Mouse (Mus musculus) layer of hippocampus, postnatal 36 days (tissue): Measurements from ENCODE around the gene Rcor2. TPM values are rescaled to one million over a fixed set of nuclear protein-coding genes. Genes with fewer than 3 reads are reported as not detected.

Experiments used
- DNase-seq, 2 experiments: peaks; one replicate each; pipeline ENCODE4 v3.0.0; 2022
- total RNA-seq, 2 experiments: library from RNA; stranded (reverse); gene quantifications; 2 replicates each; pipeline ENCODE4 v1.2.3; 2021

The Rcor2 gene
- total RNA-seq: 10 to 100 TPM; 17.5 to 18.7 TPM

- peak; percentile 61 to 64 for DNase-seq
Observed at GRCm38 (mm10) chr19:7267091-7267741, at the start of gene Rcor2. Rcor2 (plus strand) TSS chr19:7267325.

- DNase-seq: no peak
Observed at GRCm38 (mm10) chr19:7217926-7218267, 49.2 kb upstream of the Rcor2 start.

GRCm38 (mm10) chr19:7218753-7219152 is 48.4 kb upstream of the Rcor2 start:
- DNase-seq: no peak

DNA sequence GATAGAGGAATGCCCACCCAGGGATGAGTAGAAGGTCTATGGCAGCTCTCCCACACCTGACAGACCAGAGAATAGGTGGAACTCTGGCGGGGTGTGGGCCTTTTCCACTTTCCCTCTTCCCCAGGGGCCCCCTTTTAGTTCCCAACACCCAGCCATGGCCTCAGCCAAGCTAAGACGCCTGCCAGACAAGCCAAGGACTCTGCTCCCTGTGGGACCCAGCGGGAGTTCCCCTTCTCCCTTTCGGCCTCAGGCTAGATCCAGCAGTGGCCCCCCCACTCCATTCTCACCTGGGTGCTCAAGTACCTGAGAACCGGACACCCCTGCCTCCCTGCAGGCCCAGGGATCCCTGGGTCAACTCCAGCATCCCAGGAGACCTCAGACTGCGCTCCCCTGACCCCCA is 44.9 kb upstream of the Rcor2 start:
- no peak for DNase-seq

GRCm38 (mm10) chr19:7223488-7223887 is 43.6 kb upstream of the Rcor2 start:
- no peak for DNase-seq

GRCm38 (mm10) chr19:7224253-7224652 is 42.9 kb upstream of the Rcor2 start:
- no peak for DNase-seq

GRCm38 (mm10) chr19:7225096-7225690 is 41.9 kb upstream of the Rcor2 start:
- DNase-seq: no peak

DNA sequence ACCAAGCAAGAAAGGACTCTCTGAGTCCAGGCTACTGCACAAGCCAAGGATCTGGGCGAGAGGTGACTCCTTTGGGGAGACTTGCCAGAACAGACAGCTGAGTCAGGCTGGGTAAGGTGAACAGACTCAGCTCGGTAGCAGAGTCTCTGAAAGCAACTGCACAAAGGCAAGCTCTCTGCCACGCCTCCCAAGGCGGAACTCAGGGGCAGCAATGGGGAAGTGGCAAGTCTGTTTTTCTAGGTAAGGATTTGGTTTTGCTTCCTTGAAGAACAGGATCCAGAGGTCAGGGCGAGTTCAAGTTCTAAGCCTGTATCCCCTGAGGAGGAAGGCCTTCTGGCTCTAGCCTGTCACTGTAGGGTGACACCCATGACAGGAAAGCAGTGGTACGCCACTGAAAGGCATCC is 40.6 kb upstream of the Rcor2 start:
- DNase-seq: no peak

DNA sequence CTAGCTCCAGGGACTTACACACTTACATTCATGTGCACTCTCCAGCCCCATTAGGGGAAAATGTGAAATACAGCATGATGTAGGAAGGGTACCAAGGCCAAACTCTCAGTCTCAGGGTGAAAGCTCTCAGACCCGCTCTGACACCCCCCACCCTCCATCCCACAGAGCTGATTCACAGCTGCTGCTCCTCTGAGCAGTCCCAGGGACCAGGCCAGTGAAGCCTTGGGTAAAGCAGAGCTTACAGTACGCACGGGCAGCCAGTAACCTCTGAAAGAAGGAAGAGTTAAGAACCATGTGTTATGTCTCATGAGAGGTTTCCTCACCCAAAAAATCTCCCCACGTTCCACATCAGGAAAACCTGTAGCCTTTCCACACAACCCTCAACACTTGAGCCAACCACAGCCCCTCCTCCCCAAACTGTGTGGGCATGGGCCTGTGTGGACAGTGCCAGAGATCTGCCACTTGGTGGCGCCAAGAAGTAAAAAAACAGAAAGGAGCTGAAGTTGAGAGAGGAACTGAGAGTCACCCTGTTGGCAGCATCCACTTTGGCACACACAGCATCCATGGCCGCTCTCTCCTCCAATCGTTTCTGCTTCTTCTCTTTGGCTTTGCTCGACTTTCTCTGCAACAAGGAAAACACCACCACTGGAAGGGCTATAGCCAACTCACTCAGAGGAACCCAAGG is 32.4 kb upstream of the Rcor2 start:
- peak; percentile 83 to 85 for DNase-seq

DNA sequence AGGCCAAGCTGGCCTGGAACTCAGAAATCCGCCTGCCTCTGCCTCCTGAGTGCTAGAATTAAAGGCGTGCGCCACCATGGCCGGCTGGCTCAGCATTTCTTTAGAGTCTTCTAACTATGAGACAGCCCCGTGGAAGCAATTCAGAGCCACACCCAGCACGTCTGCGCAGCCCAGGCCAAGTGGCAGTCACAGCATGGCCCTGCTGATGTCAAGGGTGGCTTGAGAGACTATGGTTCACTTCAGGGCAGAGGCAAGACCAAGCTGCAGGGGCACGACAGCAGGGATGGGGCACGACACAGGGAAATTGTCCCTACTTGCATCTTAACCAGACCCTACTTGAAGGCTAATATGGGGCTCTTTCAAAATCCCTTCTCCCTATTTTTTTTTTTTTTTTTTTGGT is 31.7 kb upstream of the Rcor2 start:
- no peak for DNase-seq

GRCm38 (mm10) chr19:7236011-7236410 is 31.1 kb upstream of the Rcor2 start:
- no peak for DNase-seq

GRCm38 (mm10) chr19:7236742-7237141 is 30.4 kb upstream of the Rcor2 start:
- no peak for DNase-seq

GRCm38 (mm10) chr19:7239574-7239973 is 27.6 kb upstream of the Rcor2 start:
- DNase-seq: no peak

DNA sequence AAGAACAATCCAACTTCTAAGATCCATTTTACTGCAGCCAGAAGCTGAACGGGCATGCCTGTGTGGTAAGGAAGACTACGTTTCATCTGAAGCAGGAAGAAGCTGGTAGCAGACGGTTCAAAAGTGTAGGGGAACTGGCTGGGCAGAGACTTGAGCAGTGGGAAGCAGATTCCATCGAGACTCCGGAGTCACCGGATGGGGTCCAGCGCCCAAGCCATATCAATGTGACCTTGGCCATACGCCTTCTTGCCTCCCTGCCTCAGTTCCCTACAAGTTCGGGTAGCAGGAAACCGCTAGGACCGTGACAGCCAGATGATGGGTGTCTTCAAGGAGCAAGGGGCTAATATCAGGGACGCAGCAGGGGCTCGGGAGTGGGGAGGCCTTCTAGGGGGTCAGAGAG is 26.8 kb upstream of the Rcor2 start:
- no peak for DNase-seq

GRCm38 (mm10) chr19:7240782-7241690 is 26.1 kb upstream of the Rcor2 start, which contains the start of gene Naa40:
Naa40 (minus strand) TSS chr19:7241183.
- peak; percentile 89 to 90 for DNase-seq

DNA sequence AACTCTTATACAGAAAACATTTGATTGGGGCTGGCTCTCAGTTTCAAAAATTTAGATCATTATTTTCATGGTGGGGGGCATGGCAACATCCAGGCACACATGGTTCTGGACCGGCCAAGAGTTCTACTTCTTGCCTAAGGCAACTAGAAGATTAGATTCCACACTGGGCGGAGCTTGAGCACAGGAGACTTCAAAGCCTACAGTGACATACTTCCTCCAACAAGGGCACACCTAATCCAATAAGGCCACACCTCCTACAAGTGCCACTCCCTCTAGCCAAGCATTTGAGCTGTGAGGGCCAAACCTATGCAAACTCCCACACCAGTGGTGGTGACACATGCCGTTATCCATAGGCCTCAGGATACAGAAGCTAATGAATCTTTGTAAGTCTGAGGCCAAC is 21.1 kb upstream of the Rcor2 start:
- no peak for DNase-seq

GRCm38 (mm10) chr19:7257881-7258280 is 9.2 kb upstream of the Rcor2 start:
- DNase-seq: no peak

DNA sequence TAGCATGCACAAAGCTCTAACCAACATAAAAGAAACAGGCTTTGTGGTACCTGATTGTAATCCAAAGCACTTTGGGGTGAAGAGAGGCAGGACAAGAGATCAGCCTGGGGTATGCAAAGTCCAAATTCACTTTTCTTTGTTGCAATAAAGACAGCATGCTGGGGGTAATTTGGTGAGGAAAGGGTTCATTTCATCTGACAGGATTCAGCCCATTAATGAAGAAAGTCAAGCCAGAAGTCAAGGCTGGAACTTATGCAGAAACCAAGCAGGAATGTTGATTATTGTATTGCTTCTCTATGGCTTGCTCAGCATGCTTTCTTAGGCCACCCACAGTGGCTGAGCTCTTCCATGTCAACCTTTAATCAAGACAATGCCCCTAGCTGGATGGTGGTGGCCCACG is 5.6 kb upstream of the Rcor2 start:
- no peak for DNase-seq

DNA sequence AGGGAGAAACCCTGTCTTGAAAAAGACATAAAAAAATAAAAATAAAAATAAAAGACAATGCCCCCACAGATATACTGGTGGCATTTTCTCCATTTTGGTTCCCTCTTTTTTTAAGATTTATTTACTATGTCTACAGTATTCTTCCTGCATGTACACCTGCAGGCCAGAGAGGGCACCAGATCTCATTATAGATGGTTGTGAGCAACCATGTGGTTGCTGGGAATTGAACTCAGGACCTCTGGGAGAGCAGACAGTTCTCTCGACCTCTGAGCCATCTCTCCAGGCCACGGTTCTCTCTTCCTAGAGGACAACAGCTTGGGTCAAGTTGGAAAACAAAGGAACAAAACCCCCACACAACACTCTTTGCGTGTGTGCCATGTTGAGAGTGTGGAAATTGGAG is 5.2 kb upstream of the Rcor2 start:
- no peak for DNase-seq

GRCm38 (mm10) chr19:7262592-7262991 is 4.5 kb upstream of the Rcor2 start:
- no peak for DNase-seq

GRCm38 (mm10) chr19:7264088-7264765 is 2.9 kb upstream of the Rcor2 start:
- peak in 1 of 2 experiments; percentile 67 for DNase-seq

DNA sequence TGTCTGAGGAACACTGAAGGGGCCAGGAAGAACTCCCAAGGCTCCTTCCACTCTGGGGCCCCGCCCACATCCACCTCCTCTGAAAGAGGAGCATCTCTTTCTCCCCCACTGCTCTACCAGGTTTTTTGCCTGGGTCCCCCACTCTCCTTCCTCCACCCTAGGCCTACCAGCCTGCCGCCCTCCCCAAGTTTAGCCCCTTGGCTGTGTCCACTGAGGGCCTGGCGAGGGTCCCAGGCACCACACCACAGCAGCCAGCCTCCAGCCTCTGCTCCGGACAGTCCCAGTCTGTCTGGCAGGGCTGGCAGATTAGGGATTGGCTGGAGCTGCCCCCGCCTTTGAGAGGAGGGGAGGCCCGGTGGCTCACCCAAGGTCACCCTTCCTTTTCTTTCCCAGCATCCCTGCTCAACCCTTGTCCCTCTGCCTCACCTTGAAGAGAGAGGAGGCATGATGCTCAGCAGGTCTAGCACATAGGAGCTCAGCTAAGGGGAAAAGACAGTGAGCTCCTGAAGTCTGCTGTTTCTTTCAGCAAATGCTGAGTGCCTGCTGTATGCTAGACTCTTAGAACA is 2.3 kb upstream of the Rcor2 start:
- DNase-seq: peak in 1 of 2 experiments; percentile 27
